Mouse (Mus musculus) CD4-positive helper T cell, adult 2 months (primary cell): ENCODE measurements around the gene Clcnkb.
A peak's percentile ranks its signal among the peaks of the same experiment; 100 is the strongest.

Experiments used
- DNase-seq: peaks from one replicate; pipeline ENCODE4 v3.0.0-alpha.2; 2012; ENCODE audit warnings: low read depth, missing footprints, low spot score

Gene Clcnkb

DNA sequence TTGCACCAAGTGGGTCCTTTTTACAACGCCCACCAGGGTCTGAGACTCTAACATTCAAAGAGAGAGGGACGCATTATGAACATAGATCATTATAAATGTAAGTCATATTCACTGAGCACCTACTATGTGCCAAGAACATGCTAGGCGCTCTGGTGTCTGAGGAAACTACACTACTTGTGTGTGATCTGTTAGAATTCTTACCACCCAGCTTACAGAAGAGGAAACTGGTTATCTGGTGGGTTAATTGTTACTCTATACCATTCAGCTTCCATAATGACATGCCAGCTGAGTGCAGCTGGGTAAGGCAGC, 10.5 kb downstream of the Clcnkb start:
- no peak for DNase-seq

DNA sequence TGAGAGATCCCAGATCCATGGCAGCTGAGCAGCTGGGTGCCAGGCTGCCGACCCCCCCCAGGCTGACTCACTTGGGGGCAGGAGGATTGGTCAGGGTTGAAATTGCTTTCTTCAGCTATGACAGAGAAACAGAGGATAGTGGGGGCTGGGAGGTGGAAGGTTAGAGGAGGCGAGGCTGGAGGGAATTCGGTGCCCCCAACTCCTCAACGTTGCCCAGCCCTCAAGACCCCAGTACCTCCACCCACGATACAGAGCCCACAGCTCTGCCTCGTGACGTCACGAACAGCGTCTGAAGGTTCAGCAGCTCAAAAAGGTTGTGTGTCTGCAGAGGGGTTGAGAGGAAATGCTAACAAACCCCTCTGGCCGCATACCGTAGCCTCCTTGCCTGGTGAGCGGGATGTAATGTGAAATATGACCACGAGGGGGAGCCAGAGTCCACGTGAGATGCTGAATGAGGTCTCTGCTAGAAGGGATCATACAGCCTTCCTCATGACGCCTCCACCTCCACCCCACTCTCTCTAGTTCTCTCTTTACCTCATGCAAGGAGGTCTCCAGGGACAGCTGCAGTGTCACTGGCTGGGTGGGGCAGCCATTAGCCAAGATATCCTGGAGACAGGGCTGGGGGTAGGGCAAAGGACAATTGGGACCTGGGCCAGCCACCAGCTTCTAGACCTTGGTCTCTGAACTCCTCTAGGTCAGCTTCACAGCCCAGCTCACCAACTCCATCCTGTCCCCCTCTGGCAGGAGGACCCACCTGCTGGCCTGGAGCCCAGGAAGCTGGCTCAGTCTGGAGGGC, 11.1 kb downstream of the Clcnkb start:
- peak; percentile 71 for DNase-seq

DNA sequence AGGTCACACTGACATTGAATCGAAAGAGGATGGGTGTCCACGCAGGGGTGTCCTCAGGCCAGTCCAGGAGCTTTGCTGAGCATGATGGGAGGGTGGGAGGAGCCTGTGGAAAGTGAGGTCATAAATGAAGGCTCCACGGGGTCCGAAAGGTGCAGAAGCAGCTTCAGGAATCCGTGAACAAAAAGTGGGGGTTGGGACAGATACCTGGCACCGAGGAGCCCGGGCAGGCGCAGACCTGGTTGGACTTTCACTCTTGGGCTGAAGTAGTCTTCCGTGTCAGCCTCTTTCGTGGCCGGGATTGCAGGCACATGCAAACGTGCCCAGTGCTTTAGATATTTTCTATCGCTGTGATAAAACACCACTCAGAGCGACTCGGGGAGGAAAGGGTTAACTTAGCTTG, 15.6 kb downstream of the Clcnkb start:
- no peak for DNase-seq

DNA sequence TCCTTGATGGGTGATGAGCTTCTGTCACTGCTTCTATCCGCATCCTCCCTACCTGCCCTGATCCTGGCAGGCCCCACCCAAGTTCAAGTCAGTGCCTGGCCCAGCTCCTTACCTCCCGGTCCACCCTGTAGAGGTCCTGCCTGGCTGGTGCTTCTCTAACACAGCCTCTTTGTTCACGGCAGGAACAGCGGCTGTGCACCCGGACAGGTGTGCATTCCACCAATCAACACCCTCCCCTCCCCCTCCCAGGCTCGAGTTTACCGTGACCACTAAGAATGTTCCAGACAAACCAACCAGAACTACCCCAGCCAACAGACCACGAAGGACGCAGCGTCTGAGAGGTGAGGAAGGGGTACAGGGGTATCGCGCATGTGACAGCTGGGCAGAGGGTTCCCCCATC, 17.3 kb downstream of the Clcnkb start, which contains the start of gene Clcnka:
TSS of gene Clcnka (minus strand) at position 180 of the 400 bp plus-strand sequence.
- DNase-seq = no peak

DNA sequence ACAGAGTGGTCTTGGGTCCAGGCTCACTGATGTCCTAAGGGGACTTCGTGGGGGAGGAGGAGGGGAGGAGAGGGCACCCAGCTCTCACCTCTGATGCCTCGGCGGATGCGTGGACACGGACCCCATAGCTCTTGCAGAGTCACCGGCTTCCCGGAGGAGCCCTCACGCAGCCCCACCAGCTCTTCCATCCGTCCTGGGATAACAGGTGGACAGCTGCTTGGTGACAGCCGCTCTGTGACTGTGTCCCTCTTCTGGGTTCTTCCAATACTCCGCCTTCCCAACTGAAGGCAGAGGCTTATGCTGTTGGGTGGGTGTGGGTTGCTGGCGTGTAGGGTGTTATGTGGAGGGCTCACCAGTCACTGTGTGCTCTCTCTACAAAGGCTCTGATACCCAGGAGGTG, 18.0 kb downstream of the Clcnkb start:
- DNase-seq = no peak

DNA sequence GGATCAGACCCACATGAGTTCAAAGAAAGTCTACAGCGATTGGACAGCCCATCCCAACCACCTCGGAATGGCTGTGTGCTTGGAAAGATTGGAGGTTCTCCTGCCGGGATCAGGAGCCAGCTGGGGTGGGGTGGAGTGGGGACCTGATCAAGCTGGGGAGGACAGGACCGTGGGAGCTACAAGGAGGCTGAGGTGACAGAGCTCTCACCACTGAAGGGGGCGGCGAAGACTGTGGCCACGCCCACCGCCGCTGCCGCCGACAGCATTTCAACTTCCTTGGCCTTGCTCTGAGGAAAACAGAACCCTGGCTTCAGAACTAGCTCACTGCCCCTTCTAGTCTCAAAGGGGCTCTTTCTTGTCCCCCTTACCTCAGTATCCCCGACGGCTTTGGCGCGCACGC, 21.1 kb downstream of the Clcnkb start:
- DNase-seq = no peak

DNA sequence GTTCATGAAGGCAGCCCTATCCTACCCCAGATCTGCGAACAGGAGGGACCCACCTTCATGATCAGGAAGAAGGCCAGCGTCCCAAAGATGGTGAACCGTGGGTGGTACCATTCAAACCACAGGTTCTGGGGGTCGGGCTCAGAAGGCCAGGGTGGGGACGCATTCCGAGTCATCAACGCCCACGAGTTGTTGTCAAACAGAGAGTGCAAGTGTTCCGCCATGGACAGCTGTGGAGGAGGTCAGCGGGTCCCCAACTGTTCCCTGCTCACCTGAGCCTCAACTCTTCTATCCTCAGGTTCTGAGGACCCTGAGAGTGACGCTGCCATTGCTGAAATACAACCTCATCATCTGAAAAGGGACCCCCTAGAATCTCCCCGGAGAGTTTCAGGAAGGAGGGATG, 24.5 kb downstream of the Clcnkb start:
- DNase-seq = no peak

DNA sequence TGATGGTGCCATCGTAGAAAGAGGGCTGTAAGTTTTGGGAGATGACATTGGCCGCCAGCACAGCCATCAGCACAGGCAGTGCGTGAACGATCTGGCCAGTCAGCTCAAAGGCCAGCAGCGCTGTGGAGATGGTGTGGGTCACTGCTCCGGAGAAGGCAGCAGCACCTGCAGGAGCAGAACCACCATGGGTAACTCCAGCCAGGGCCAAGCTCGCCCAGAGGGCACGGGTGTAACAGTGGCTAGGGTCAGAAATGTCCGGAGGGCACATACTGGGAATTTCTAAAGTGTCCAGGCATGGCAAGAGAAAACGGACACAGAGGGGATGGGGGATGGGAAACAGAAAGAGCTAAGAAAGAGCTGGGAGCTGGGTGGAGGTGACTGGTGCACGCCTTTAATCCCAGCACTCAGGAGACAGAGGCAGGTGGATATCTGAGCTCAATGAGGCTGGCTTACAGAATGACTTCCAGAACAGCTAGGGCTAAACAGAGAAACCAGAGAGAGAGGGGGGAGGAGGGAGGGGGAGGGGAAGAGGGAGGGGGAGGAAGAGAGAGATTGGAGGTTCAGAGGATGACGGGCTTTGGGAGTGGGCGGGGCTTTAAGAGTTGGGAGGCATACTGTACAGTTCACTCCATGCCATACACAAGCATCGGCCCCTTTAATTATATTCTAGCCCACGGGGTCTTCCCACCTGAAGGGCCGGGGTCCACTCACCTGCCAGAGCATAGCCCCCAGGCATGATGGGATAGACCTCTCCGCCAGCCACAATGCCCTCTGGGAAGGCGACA, 26.3 kb downstream of the Clcnkb start:
- no peak for DNase-seq

DNA sequence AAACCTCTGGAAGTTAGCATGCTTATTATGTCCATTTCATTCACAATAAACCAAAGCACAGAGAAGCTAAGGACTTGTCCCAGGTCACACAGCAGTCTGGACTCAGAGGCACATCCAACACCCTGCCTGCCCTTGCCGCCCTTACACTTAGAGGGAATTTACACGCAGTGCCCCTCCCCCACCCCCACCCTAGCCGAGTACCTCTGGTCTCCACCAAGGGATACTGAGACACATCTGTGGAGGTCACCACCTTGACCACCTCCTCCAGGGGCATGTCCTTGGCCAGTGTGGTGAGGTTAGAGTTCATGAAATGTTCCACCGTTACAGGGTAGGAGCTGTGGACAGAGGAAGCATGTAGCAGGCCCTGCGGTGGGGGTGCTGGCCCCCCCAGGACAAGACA, 27.9 kb downstream of the Clcnkb start:
- no peak for DNase-seq

DNA sequence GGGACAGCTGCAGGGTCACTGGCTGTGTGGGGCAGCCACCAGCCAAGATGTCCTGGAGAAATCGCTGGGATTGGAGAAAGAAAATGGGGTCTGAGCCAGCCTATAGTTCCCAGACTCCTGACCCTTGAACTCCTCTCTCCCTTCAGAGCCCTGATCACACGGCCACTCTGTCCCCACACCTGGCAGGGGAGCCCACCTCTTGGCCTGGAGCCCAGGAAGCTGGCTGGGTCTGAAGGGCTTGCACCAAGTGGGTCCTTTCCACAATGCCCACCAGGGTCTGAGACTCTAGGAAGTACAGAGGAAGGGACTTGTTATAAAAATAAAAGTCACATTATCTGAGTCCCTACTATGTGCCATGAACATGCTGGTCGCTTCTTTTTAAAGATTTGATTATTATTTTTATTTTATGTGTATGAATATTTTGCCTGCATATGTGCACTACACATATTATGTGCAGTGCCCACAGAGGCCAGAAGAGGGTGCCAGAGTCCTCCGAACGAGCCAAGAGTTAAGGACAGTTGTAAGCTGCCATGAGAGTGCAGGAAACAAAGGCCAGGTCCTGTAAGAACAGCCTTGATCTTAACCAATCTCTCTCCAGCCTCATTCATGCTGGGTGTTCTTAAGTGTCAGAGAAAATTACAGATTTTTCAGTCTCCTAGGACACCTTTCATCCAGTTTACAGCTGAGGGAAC, 28.6 kb downstream of the Clcnkb start:
- DNase-seq = peak; percentile 62

DNA sequence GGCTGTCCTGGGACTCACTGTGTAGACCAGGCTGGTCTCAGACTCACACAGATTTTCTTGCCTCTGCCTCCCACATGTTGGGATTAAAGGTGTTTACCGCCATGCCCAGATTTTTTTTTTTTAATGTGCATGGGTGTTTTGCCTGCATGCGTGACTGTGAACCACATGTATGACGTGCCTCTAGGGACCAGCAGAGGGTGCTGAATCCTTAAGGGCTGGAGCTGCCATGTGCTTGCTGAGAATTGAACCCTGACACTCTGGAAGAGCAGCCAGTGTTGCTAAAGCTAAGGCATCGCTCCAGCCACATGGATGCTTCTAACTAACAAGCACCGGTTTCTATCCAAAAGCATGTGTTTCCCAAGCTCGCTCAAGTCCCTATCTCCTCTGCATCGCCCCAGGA, 29.7 kb downstream of the Clcnkb start:
- no peak for DNase-seq

DNA sequence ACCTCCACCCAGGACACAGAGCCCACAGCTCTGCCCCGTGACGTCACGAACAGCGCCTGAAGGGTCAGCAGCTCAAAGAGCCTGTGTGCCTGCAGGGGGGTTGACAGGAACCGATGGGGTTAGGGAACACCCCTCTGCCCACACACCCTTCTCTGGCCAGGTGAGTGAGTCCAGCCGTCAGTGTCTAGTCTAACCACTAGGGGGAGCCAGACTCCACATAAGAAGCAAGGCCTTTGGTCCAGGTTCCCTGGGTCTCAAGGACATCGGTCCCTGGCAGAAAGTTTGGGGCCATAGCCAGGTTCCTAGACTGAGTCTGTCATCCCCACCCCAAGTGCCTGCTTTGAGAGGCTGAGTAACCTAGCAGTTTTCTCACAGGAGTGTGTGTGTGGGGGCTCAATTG, 30.5 kb downstream of the Clcnkb start:
- peak; percentile 65 for DNase-seq

DNA sequence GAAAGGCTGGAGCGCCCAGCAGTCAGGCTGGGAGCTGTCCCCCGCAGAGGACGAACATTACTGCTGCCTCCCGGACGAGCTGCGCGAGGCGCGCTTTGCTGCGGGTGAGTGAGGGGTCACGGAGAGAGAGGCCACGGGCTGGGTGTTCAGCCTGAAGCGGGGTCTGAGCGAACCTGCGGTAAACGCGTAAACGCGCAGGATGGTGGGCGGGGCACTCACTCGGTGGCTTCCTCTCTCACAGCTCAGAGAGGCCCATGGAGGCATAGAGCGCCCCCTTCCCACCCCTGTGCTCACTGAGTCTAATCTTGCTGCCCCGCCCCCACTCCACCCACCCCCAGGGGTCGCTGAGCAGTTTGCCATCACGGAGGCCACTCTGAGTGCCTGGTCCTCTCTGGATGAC, 33.4 kb downstream of the Clcnkb start:
- no peak for DNase-seq

DNA sequence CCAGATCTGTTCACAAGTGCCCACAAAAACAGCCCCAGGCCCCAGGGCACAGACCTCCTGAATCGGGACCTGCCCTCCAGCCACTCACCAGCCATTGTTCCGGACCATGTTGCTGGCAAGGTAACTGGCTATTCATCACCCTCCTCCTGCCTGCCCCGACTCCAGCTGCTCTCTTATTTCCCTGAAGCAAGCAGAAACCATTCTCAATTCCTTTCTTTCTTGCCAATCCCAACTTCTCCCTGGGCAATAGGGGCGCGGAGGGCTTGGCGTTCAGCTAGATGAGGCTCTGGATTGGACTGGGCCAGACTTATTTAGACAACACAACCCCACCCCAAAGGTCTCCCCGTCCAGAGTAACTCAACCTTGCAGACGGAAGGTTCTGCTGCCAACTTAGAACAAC, 36.1 kb downstream of the Clcnkb start:
- DNase-seq = no peak

DNA sequence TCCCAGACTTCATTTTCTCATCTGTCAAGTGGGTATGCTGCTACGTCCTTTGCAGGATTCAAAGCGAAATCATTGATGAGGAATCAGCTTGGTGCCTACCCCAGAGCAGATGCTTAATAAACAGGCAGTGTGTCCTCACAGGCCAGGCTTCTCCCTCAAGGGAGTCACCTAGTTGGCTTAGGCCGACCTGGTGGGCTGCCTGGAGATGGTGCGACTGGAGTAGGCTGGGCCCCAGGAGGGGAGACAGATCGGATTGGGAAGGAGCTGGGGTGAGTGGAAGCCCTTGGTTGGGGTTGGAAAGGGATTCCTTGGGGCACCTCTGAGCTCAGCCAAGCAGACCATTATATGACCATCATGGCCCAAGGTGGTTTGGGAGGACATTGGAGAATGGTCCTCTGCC, 43.4 kb downstream of the Clcnkb start:
- no peak for DNase-seq

DNA sequence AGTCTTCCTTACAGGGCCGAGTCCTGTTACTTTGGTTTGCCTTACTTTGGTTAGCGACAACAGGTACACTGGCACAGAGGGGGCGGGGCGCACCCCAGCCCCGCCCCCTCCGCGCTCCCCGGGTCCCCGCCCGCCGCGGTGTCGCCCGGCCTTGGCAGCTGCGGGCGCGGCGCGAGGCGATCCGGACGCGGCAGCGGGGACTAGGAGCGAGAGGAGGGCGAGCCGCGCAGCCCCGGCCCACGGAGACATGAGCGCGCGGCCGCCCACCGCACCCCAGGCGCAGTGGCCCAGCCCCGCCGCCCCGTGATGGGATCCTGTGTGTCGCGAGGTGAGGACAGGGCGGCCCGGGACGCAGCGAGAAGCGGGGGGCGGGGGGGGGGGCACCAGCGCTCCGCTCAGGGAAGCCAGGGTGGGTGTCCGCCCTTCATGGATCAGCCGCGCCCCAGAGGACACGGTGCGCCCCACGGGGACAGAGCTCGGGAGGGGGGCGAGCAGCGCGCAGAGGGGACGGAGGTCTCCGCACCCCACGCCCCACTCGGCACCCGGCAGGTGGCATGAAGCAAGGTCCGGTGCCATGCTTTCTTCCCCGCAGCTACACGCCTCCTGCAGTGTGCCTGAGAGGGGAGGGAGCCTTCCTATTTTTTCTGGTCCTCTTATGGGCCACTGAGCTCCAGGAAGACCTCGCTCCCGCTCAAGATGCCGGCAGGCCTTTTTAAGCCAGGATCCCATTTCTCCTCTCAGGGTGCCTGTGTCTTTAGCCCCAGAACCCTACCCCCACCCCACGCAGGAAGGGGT, 47.6 kb downstream of the Clcnkb start, which contains the start of gene Fam131c:
TSS of gene Fam131c (plus strand) at position 224 of the 795 bp plus-strand sequence.
- peak; percentile 53 for DNase-seq

DNA sequence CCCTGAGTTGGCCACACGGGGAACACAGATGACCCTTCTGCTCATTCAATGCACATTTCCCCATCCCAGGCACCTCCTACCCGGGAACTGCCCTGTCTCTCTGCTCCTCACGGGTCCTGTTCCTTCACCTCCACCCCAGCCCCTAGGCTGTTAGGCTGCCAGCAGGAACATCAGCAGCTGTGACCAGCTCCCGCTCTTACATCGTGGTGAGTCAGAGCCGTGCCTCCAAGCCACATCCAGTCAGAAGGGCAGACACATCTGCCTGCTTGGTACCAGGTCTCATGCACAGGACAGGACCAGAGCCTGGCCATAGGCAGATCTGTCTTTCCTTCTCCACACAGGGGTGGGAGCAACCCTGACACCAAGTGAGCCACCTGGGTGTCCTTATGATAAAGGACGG, 49.9 kb downstream of the Clcnkb start:
- no peak for DNase-seq

DNA sequence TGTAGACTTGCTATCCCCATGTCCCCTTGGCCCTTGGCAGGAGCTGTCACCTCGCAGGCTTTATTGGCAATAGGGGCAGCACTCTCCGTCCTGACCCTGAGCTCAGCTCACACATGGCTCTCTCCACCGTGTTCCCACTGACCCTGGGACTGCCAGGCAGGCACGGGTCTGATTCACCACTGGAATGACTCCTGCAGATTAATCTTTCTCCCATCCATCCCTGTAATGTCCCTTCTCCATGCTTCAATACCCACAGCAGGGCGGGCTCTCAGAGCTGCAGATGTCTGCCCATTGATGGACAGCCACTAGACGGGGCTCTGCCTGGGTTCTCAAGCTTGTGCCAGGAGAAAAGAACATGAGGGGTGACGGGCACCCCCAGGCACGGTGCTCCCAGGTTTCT, 50.7 kb downstream of the Clcnkb start:
- no peak for DNase-seq

DNA sequence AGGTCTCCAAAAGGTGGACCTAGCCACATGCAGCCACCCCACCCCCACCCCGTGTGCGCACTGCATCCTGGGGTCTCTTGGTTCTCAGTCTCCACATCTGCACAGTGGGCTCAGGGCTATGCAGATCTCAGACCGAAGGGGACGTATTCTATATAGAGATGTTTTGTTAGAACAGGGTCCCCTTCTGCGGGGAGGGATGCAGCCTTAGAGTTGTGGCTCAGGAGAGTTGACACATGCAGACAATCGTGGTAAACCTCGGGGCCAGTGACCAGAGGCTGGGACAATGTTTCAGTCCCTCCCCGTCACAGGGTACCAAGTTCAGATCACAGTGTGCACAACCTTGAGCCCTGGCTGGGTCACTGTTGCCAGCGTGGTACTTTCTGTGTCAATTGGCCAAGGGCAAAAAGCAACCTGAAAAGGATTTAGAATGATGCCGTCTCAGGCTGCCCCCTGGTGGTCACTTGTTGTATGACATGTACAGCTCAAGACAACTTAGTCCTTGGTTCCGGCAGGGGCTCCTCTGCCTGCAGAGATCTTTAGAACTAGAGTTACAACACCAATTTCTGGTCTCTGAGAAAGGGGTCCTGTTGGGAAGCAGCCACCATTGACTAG, 52.8 kb downstream of the Clcnkb start:
- DNase-seq = peak; percentile 75

DNA sequence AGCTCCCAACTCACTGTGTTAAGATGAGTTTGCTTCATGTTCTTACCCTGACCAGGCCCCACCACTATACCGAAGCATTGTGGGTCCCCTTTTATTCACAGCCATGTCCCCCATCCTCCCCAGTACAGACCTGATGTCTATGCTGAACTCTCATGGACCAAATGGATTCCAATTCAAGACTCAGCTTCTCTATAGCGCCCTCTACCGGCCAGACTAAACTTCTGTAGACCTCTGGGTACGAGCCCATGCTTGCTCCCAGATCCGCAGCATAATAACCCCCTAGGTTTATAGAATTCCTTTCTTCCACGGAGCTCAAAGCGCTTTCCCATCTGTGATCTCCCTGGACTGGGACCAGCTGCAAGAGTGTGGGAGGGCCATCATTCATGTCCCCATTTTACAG, 55.0 kb downstream of the Clcnkb start:
- DNase-seq = peak; percentile 42

DNA sequence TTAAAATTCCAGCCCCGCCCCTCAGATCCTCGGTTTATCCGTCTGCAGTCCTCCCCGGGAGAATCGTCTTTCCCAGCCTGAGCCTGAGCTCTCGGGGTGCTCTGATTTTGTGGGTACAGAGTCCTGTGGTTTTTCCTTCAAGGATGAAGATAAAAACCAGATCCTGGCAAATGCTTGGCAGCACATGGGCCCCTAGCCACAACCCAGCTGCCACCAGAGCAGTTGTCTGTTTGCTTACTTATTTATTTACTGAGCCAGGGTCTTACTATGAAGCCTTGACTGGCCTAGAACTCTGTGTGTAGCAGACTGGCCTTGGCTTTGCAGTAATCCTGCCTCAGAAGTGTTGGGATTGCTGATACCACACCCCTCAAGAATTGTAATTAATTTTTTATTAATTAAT, 56.6 kb downstream of the Clcnkb start:
- DNase-seq = no peak
